Mouse (Mus musculus) heart, adult 9 months (tissue): Measurements from ENCODE around the gene Ptpdc1.

Source experiments
- DNase-seq, 2 experiments: peaks; one replicate each; pipeline ENCODE4 v3.0.0; 2022; ENCODE audit warnings: low spot score in 2 of 2

Gene Ptpdc1

DNA sequence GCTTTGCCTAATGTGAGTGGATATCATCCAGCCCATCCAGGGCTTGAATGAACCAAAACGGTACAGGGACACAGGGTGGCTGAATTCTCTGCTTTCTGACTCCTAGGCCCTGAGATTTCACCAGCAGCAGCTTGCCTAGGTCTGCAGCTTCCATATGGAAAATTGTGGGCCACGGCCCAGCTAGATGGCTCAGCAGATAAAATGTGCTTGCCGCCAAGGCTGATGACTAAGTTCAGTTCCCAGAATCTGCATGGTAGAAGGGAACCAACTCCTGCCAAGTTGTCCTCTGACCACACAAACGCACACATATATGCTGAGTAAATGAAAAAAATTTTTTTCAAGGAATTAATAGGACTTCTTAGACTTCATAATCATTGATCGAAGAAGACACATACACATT, 77.2 kb downstream of the Ptpdc1 start:
- DNase-seq: no peak

DNA sequence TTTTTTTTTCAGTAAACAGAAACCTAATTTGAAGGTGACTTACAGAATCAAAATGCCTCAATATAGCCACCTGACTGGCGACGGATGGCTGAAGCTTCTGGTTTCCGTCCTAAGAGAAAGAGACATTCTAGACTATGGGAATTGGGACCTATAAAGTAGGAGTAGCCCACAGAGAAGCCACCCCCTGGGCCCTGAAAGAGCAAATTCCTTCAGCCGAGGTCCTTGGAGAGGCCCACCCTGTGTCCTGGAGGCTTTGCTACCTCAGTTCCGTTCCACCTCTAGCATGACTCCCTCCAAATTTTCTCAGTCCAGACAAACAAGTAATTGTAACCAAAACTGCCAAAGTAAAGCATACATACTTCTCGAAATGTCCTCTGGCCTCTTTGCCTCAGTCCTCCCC, 77.8 kb downstream of the Ptpdc1 start:
- DNase-seq: no peak

DNA sequence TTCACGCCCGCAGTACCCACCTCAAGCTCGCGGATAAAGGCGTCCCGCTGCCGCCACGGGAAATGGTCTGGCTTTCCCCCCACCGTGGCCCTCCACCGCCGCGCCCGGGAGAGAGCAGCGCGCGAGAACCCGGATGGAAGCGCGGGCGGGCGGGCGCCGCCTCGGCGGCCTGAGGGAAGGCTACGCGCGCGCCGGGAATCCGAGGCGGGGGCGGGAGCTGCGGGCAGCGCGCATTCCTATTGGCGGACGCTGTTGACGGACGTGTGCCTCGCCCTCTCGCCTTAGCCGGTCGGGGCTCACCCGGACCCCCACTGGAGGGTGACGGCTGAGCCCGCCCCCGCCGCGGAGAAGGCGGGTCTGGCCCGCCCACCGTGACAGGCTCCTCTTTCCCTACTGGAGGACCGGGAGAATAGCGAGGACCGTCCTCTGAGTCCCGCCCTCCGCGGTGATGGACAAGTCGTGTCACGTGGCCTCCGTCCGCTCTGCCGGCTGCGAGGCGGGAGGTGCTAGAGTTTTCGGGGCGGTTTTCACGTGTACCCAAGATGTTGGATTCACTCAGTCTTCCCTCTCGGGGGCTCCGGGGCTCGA, 79.0 kb downstream of the Ptpdc1 start:
- DNase-seq: peak; percentile 100

DNA sequence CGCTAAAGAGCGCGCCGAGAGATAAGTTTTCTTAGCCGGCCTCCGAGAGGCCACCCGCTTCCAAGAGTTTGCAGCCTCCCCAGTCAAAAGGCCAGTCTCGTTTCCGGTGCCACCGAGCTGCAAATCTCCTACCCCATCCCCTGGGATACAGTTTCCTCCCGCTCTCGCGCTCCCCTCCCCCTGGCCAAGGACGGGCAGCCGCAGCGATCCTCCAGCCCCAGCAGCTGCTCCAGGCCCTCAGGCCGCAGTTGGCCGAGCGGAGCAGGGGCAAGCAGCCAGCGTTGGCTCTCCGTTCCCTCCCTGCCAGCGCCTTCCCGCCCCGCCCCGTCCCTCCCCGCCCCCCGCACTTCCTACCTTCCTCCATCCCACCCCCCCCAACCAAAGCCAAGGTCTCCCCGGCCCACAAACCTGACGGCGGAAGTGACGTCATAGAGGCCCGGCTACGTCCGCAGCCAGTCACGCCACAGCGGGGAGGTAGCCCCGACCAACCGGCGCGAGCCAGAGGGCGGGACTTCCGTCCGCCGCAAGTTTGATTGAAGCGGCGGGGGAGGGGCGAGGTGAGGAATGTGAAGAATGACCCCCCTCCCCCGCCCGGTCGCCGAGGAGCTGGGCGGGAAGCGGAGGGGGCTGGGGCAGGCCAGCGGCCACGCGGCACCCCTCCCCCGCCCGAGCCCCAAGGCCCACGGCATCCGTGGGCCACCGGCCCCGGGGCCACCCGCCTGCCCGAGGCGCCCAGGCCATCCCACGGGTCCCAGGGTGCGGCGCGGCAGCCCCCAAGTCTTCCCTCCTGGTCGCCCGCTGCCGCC, 79.8 kb downstream of the Ptpdc1 start:
- DNase-seq: peak; percentile 95 to 96

DNA sequence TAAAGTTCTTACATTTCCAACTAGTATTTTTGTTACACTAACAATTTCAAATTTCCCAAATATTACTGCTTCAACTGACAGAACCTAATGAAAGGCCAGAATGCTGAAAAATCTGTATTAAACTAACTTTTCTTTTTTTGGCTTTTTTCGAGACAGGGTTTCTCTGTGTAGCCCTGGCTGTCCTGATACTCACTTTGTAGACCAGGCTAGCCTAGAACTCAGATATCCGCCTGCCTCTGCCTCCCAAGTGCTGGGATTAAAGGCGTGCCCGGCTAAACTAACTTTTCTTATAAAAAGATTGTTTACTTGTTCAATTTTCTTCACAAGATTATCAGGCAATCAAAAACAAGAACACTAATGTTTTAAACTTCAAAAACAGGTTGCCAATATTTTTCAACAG, 80.6 kb downstream of the Ptpdc1 start:
- no peak for DNase-seq

DNA sequence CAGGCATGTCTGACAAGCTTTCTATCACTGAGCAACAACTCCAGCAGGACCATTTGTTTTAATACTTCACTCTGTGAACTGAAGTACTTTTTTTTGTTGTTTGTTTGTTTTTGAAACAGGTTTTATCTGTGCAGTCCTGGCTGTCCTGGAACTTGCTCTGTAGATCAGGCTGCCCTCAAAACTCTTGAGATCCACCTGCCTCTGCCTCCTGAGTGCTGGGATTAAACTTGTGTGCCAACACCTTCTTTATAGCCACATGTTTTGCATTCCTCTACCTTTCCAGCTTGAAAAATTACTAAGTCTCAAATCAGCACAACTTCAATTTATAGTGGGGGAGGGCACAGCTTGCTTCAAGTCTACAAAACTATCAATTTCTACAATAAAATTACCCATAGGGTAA, 81.1 kb downstream of the Ptpdc1 start:
- no peak for DNase-seq

DNA sequence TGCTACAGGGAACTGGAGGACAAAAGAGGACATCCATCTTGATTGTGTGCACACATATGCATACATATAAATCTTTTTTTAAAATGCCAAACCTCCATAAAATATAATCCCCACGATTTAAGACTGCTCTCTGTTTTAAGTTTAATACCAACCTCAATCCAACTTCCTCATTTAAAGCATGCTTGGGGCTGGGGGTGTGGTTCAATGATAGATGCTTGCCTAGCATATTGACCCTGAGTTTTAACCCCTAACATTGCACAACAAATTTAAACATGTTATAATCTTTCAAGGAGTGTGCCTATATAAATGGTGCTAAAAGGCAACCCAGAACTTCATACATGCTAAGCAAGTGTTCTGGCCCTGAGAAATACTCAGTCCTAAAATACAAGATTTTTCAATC, 85.0 kb downstream of the Ptpdc1 start:
- DNase-seq: no peak

DNA sequence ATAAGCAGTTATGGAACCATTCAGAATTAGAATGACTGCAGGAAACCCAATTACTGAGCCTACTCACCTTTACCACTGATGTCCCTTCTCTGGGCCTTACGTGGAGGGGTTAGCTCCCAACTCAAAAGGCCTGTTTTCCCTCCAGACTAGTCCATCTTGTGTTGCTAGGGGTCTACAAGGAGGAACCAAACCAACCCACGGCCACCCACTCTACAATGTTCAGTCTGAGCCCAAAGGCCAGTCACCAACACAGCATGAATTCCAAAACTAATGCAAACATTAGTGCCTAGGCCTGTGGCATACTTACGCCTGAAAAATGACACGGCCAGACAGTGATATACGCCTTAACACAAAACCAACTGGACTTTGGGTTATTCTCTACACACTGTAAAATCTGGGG, 92.0 kb downstream of the Ptpdc1 start:
- DNase-seq: no peak

DNA sequence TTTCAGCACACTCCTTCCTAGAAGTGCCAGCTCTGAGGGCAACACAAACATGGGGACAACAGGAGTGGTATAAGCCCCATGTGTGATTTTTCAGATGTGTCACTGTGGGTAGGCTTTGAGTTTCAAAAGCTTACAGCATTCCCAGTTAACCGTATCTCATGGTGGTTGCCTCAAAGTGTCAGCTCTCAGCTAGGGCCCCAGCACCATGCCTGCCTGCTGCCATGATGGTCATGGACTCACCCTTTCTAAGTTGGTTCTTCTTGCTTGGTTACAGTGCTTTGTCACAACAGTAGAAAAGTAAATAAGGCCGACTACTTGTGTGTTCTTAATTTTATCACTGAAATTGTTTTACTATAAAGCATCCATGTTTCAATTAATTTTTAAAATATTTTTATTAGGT, 94.0 kb downstream of the Ptpdc1 start:
- DNase-seq: no peak

DNA sequence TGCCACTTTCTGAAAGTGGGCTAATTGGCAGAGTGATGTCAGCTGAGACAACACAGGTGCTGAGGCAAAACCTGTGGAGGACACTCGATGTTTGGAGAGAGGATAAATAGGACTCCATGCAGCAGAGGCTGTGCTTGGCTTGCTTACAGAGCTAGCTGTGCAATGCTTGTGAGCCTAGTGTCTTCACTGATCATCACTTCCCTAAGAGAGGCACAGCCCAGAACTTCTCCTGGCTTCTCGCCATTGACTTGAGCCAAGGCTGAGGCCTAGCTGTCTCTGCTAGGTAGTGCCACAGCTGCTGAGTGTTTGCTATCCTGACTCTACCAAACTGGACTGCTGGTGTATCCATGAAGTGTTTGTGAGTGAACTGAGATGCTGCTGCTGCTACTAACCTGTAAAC, 94.8 kb downstream of the Ptpdc1 start:
- DNase-seq: peak in 1 of 2 experiments; percentile 49

DNA sequence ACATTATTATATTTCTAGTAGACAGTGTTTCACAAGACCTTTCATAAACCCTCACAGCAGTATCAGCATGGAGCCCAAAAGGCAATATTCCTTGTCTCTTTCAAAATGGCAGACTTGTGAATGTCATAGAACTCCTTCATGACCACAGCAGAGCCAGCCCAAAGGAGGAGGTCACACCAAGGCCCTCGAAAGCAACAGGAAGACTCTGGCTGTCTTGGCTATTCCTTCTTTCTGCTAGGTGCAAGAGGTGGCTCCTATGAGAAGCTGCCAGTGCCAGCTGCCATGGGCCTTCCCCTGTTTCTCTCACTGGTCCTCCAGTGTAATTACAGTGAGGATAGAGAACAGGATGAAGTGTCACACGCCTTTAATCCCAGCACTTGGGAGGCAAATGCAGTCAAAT, 96.4 kb downstream of the Ptpdc1 start:
- DNase-seq: no peak

DNA sequence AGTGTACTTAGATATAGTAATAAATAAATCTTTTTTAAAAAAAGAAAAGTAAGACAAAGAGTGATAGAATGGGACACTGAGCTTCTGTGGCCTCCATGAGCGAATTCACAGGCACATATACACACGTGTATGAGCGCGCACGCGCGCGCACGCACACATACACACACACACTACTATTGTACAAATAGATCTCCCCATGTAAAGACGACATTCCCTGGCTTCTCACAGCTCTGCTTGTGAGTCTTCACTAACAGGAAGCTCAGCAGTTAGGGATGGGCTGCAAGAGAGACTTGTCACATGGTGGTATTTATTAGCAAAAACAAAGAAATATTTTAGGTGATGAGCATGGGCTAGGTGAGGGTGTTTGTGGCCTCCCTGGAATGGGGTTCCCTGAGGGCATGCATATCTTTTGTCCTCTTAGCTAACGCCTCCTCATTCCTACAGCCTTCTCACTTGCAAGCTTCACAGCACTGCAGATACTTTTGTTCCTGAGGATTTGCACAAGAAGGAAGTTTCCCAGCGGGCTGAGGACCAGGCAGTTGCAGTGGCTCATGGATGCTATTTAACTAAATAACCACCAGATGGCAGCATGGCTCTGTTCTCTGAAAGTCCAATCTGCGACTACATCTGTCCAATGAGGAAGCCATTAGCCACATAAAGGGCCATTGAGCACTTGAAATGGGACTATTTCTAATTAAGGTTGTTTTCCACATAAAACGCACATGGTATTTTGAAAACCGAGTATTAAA, 97.2 kb downstream of the Ptpdc1 start:
- DNase-seq: peak; percentile 70 to 77
